8 mouse cellular contexts compared by ENCODE assay signal in genomic region chr5:120302307-120302706, GRCm38 (mm10).
DNase-seq lines count a peak whose midpoint lies in the region; ATAC-seq and TF ChIP-seq lines count a peak whose summit lies in the region.

No protein-coding gene starts in this region.

- peak overlapping the region; percentile 30 for H3K4me3 ChIP-seq in heart, postnatal 0 days (ENCODE audit: low read depth, low read length)
- H3K4me3 ChIP-seq in hindbrain, embryonic 14.5 days (replicated peaks; ENCODE audit: low read length), result peak overlapping the region; percentile 31
- peak overlapping the region; percentile 37 for H3K4me3 ChIP-seq in midbrain, postnatal 0 days (ENCODE audit: low read depth, low read length)

- no peaks in the 10 kb centered on the region for H3K36me3 ChIP-seq in heart, postnatal 0 days (replicated peaks; ENCODE audit: control insufficient read depth, insufficient read depth, low read length)
- no peaks in the 10 kb centered on the region for H3K36me3 ChIP-seq in hindbrain, embryonic 14.5 days (replicated peaks; ENCODE audit: control insufficient read depth, insufficient read depth)
- H3K36me3 ChIP-seq in midbrain, postnatal 0 days (ENCODE audit: insufficient read depth, low read length), result no peaks in the 10 kb centered on the region

- H3K27ac ChIP-seq in heart, postnatal 0 days (ENCODE audit: low read depth), result no peak overlapping the region
- peak overlapping the region; percentile 62 for H3K27ac ChIP-seq in hindbrain, embryonic 14.5 days
- H3K27ac ChIP-seq in midbrain, postnatal 0 days (ENCODE audit: low read depth, low read length), result no peak overlapping the region; the same call in 1 of the 2 replicates

- DNase-seq in heart, postnatal 0 days (ENCODE audit: low spot score), result no peak
- DNase-seq in heart, postnatal 25 days (ENCODE audit: low spot score), result no peak
- peak; percentile 19 for DNase-seq in embryo, embryonic 9.5 days (ENCODE audit: extremely low spot score)
- DNase-seq in hindbrain, embryonic 14.5 days (ENCODE audit: low spot score), result no peak
- no peak for DNase-seq in midbrain, postnatal 0 days (ENCODE audit: low spot score)
- DNase-seq in urinary bladder, postnatal 14 days (ENCODE audit: low spot score), result no peak
- no peak for DNase-seq in right cerebral cortex, postnatal 10 days (ENCODE audit: low spot score in 2 of 2)
- DNase-seq in gastrocnemius, postnatal 10 days, result no peak

- H3K4me1 ChIP-seq in heart, postnatal 0 days (ENCODE audit: control insufficient read depth, insufficient read depth), result no peaks in the 10 kb centered on the region
- H3K4me1 ChIP-seq in hindbrain, embryonic 14.5 days (replicated peaks; ENCODE audit: control insufficient read depth, insufficient read depth, low read length), result peaks cover 27% of the 10 kb centered on the region
- 0 out of 2 replicates have a peak, but pooled peaks cover 5% of the 10 kb centered on the region for H3K4me1 ChIP-seq in midbrain, postnatal 0 days (ENCODE audit: insufficient read depth, low read length)

- no peak for ATAC-seq in heart, postnatal 0 days (ENCODE audit: insufficient read depth, low read depth)
- no peak for ATAC-seq in hindbrain, embryonic 14.5 days (ENCODE audit: low FRiP score)
- ATAC-seq in midbrain, postnatal 0 days (ENCODE audit: low FRiP score), result peak; percentile 64

- H3K9ac ChIP-seq in heart, postnatal 0 days (replicated peaks; ENCODE audit: low read depth, low read length), result no peak overlapping the region
- H3K9ac ChIP-seq in hindbrain, embryonic 14.5 days, result peak overlapping the region; percentile 63
- peak overlapping the region; percentile 67 for H3K9ac ChIP-seq in midbrain, postnatal 0 days (replicated peaks; ENCODE audit: low read length, poor library complexity, severe bottlenecking)

- intact Hi-C loops in heart, postnatal 25 days (cut with DNase I), result no loop called here

- TF ChIP-seq EP300 in heart, postnatal 0 days (IDR thresholded peaks at IDR 0.05; ENCODE audit: low read depth), result no peak

- TF ChIP-seq CTCF in heart, postnatal 0 days (IDR thresholded peaks at IDR 0.05; ENCODE audit: low read depth), result no peak
- TF ChIP-seq CTCF in midbrain, postnatal 0 days (IDR thresholded peaks at IDR 0.05), result no peak; the same call in 1 of the 2 replicates

- peak overlapping the region; percentile 39 for H3K4me2 ChIP-seq in heart, postnatal 0 days (ENCODE audit: low read depth, low read length)
- H3K4me2 ChIP-seq in hindbrain, embryonic 14.5 days (replicated peaks), result peak overlapping the region; percentile 56
- peak overlapping the region; percentile 73 for H3K4me2 ChIP-seq in midbrain, postnatal 0 days (ENCODE audit: low read depth, low read length, poor library complexity, severe bottlenecking)

- no peaks in the 10 kb centered on the region for H3K9me3 ChIP-seq in heart, postnatal 0 days (replicated peaks; ENCODE audit: control insufficient read depth, low read length)
- H3K9me3 ChIP-seq in hindbrain, embryonic 14.5 days (ENCODE audit: control insufficient read depth, low read length), result no peaks in the 10 kb centered on the region
- no peaks in the 10 kb centered on the region for H3K9me3 ChIP-seq in midbrain, postnatal 0 days (ENCODE audit: low read length)

- peaks cover 70% of the 10 kb centered on the region for H3K27me3 ChIP-seq in heart, postnatal 0 days (ENCODE audit: control insufficient read depth, insufficient read depth, low read length)
- peaks cover 34% of the 10 kb centered on the region for H3K27me3 ChIP-seq in hindbrain, embryonic 14.5 days (ENCODE audit: control insufficient read depth, insufficient read depth, low read length)
- peaks cover 9% of the 10 kb centered on the region; the same call in 1 of the 2 replicates for H3K27me3 ChIP-seq in midbrain, postnatal 0 days (ENCODE audit: insufficient read depth, low read length)

- 2% methylated on average over 45 of the region's 47 CpGs for WGBS in heart, postnatal 0 days
- under 1% methylated on average over 47 of the region's 47 CpGs for WGBS in hindbrain, embryonic 14.5 days
- WGBS in midbrain, postnatal 0 days, result 2% methylated on average over 35 of the region's 47 CpGs
